Mouse (Mus musculus) thymus, adult 2 months (tissue): Measurements from ENCODE around the gene Klf11. TPM values are rescaled to one million over a fixed set of nuclear protein-coding genes. Genes with fewer than 3 reads are reported as not detected.
"Not testable (repeated sequence)": the region's sequence is repeated elsewhere in the genome, so short reads cannot be mapped to it uniquely, and the experiment has no call there.

ENCODE experiments used
- DNase-seq: peaks from one replicate; pipeline ENCODE4 v3.0.0; 2021
- H3K27ac ChIP-seq: fragments of 200-500 bp; 2 replicates; pipeline ENCODE4 v1.5.1; 2012; ENCODE audit warnings: low read length, control low read depth; ENCODE audit not compliant: control insufficient read depth, insufficient read depth
- H3K27me3 ChIP-seq: fragments of 200-500 bp; 2 replicates; pipeline ENCODE4 v1.6.1; 2012; ENCODE audit warnings: mild to moderate bottlenecking, low read length, moderate library complexity, mixed read lengths; ENCODE audit not compliant: control insufficient read depth, insufficient read depth
- H3K36me3 ChIP-seq: fragments of 200-500 bp; 2 replicates; pipeline ENCODE4 v1.6.1; 2012; ENCODE audit warnings: mild to moderate bottlenecking, low read length, moderate library complexity; ENCODE audit not compliant: control insufficient read depth, insufficient read depth
- H3K4me1 ChIP-seq: fragments of 200-500 bp; replicated peaks from 2 replicates; pipeline ENCODE4 v1.6.1; 2012; ENCODE audit warnings: low read length; ENCODE audit not compliant: control insufficient read depth, insufficient read depth
- H3K4me3 ChIP-seq: fragments of 200-500 bp; 2 replicates; pipeline ENCODE4 v1.5.1; 2012; ENCODE audit warnings: mild to moderate bottlenecking, low read length, control low read depth, moderate library complexity; ENCODE audit not compliant: control insufficient read depth, insufficient read depth
- CTCF ChIP-seq: fragments of 200-500 bp; IDR thresholded peaks from 2 replicates; pipeline ENCODE4 v1.5.1; 2012; ENCODE audit warnings: mild to moderate bottlenecking, control low read depth, low read length, moderate library complexity, borderline replicate concordance; ENCODE audit not compliant: control insufficient read depth, poor library complexity, insufficient read depth; ENCODE audit errors: extremely low read depth
- POLR2A ChIP-seq: fragments of 200-500 bp; IDR thresholded peaks from 2 replicates; pipeline ENCODE4 v1.6.1; 2012; ENCODE audit warnings: mild to moderate bottlenecking, low read length, control low read depth, moderate library complexity; ENCODE audit not compliant: control insufficient read depth, poor library complexity, insufficient read depth; ENCODE audit errors: extremely low read depth
- WGBS: fragments of 180-500 bp; shearing (Covaris S2); methylation state at CpG from one replicate; pipeline ENCODE4 v1.1.7; 2018; 5-methylcytosine and 5-hydroxymethylcytosine counted together
- polyA plus RNA-seq: library from polyadenylated mRNA; depleted of rRNA; stranded (reverse); fragments of >200 nt; gene quantifications from 2 replicates; pipeline ENCODE4 v1.2.3, GENCODE M21; 2012

Klf11 gene
- polyA plus RNA-seq, 1 experiment, result 4.9 TPM

DNA sequence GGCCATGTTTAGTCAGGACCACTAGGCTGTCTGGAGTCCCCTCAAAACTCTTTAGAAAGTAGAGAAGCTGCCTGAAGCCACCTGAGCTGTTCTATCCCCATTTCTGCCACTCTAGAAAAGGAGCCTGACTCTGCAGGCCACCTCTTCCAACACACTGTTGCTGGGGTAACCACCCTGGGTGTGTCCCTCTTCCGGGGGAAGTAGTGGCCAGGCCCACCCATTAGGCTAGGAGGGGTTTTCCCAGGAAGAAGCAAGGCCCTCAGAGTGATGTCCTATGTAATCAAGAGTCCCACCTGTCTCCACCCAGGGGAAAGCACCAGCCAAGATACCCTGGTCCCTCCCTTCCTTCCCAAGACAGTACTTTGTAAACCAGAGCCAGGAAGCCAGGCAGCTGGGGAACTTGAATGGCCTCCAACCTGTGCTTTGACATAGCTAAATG, 17.3 kb upstream of the Klf11 start:
- TF ChIP-seq CTCF (no peak), POLR2A (no peak)
- Histone ChIP-seq H3K4me1 (peaks cover 2% of the 10 kb centered on the region; the same call in 1 of the 2 replicates), H3K27ac (no peak overlapping the region), H3K27me3 (no peaks in the 10 kb centered on the region), H3K4me3 (no peak overlapping the region), H3K36me3 (no peaks in the 10 kb centered on the region)
- DNase-seq, result no peak
- 20% methylated on average over 1 of the region's 1 CpGs for WGBS

- Histone ChIP-seq H3K27me3 (no peaks in the 10 kb centered on the region), H3K4me1 (peaks cover 2% of the 10 kb centered on the region; the same call in 1 of the 2 replicates), H3K36me3 (no peaks in the 10 kb centered on the region), H3K27ac (no peak overlapping the region), H3K4me3 (no peak overlapping the region)
- WGBS, result 66% methylated on average over 4 of the region's 4 CpGs
- no peak for TF ChIP-seq CTCF
- no peak for TF ChIP-seq POLR2A
- no peak for DNase-seq
Measured at GRCm38 (mm10) chr12:24634212-24634611, 16.9 kb upstream of the Klf11 start.

GRCm38 (mm10) chr12:24634648-24635047, 16.4 kb upstream of the Klf11 start:
- 84% methylated on average over 3 of the region's 3 CpGs for WGBS
- TF ChIP-seq CTCF (no peak), POLR2A (no peak)
- H3K36me3 ChIP-seq, result no peaks in the 10 kb centered on the region
- no peaks in the 10 kb centered on the region for H3K27me3 ChIP-seq
- H3K4me3 ChIP-seq, result no peak overlapping the region
- DNase-seq, result no peak
- H3K27ac ChIP-seq, result no peak overlapping the region
- H3K4me1 ChIP-seq, result peaks cover 2% of the 10 kb centered on the region; the same call in 1 of the 2 replicates

- H3K4me1 ChIP-seq, H3K27ac ChIP-seq, DNase-seq, H3K4me3 ChIP-seq, H3K36me3 ChIP-seq, H3K27me3 ChIP-seq: not testable (repeated sequence)
- 98% methylated on average over 10 of the region's 10 CpGs for WGBS
Measured at GRCm38 (mm10) chr12:24638787-24639186, 12.3 kb upstream of the Klf11 start.

- H3K4me3 ChIP-seq, result no peak overlapping the region
- no peak overlapping the region for H3K27ac ChIP-seq
- no peak for DNase-seq
- TF ChIP-seq POLR2A, result no peak
- no peak for TF ChIP-seq CTCF
- no peaks in the 10 kb centered on the region for H3K36me3 ChIP-seq
- H3K27me3 ChIP-seq, result no peaks in the 10 kb centered on the region
- 0 out of 2 replicates have a peak, but pooled peaks cover 2% of the 10 kb centered on the region for H3K4me1 ChIP-seq
- WGBS, result 86% methylated on average over 4 of the region's 4 CpGs
Measured at GRCm38 (mm10) chr12:24642370-24642802, 8.7 kb upstream of the Klf11 start.

GRCm38 (mm10) chr12:24644125-24644571, 6.9 kb upstream of the Klf11 start:
- no peak for DNase-seq
- H3K4me3 ChIP-seq, result no peak overlapping the region
- no peak for TF ChIP-seq CTCF
- TF ChIP-seq POLR2A, result no peak
- WGBS, result 57% methylated on average over 1 of the region's 1 CpGs
- no peak overlapping the region for H3K27ac ChIP-seq
- no peaks in the 10 kb centered on the region for H3K27me3 ChIP-seq
- 0 out of 2 replicates have a peak, but pooled peaks cover 2% of the 10 kb centered on the region for H3K4me1 ChIP-seq
- no peaks in the 10 kb centered on the region for H3K36me3 ChIP-seq

GRCm38 (mm10) chr12:24645901-24646300, 5.2 kb upstream of the Klf11 start:
- no peak overlapping the region for H3K27ac ChIP-seq
- peaks cover 8% of the 10 kb centered on the region for H3K4me1 ChIP-seq
- H3K27me3 ChIP-seq, result no peaks in the 10 kb centered on the region
- DNase-seq, result no peak
- H3K36me3 ChIP-seq, result no peaks in the 10 kb centered on the region
- TF ChIP-seq POLR2A (no peak), CTCF (no peak)
- no peak overlapping the region for H3K4me3 ChIP-seq
- WGBS, result 92% methylated on average over 6 of the region's 6 CpGs
